Mouse (Mus musculus) stomach, postnatal 0 days (tissue): ENCODE results near the gene Krt24.

Experiments used
- CTCF ChIP-seq: IDR thresholded peaks from 2 replicates; pipeline ENCODE4 v1.5.1; 2016; ENCODE audit warnings: antibody characterized with exemption, low read depth, mild to moderate bottlenecking, moderate library complexity
- EP300 ChIP-seq: optimal IDR thresholded peaks from 2 replicates; pipeline ENCODE3; 2016; ENCODE audit warnings: antibody characterized with exemption

GRCm38 (mm10) chr11:99333426-99333825 is 48.4 kb upstream of the Krt24 start:
- no peak for TF ChIP-seq CTCF
- TF ChIP-seq EP300: no peak
